In the genomic region with DNA sequence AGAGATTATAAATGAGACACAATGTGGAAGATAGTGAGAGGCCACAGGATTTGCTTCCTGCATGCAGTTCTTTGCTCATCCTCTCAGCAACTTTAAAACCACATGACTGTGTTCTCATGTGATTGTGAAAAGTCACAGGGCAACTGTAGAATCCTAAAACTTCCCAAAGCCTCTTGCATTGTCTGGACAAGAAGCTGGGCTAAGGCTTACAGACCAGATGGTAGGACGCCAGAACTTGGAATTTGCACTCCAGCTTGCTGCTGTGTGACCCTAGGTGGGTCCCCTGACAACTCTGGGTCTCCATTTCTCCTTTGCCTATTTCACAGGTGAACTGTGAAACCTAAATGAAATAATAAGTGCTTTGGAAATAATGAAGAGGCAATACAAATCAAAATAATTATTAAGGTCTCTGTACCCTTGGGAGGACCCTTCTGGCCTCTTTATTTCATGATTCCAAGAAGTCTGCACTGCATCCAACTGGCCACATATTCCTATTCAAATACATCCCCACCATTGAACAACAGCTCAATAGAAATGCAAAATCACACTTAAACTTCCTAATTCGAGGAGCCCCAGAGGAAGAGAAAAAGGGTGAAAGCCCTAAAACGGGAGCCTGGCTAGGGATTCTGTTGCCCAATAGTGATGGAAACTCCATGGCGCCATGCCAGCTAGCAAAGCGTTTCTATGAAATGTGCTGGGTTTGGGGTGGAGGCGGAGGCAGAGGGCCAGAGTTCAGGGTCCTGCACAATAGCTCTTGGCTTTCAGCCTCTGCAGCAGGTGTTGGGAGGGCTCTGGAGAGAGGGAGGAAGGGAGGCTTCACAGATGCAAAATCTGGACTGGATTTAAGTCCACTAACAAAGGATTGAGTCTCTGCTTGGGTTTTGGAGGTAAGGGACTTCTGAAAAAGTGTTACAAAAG, we compare ENCODE assay signal across 8 mouse cellular contexts.
DNase-seq lines count a peak whose midpoint lies in the region; ATAC-seq and TF ChIP-seq lines count a peak whose summit lies in the region.

No protein-coding gene starts in this region.

- H3K9me3 ChIP-seq in embryonic facial prominence, embryonic 10.5 days = no peaks in the 10 kb centered on the region
- no peaks in the 10 kb centered on the region for H3K9me3 ChIP-seq in heart, embryonic 16.5 days (replicated peaks; ENCODE audit: control insufficient read depth, low read length)
- H3K9me3 ChIP-seq in liver, embryonic 15.5 days (replicated peaks) = no peaks in the 10 kb centered on the region
- no peaks in the 10 kb centered on the region for H3K9me3 ChIP-seq in neural tube, embryonic 15.5 days (replicated peaks)

- no peak overlapping the region for H3K4me3 ChIP-seq in thymus, adult 2 months (ENCODE audit: control insufficient read depth, insufficient read depth, low read length)
- H3K4me3 ChIP-seq in embryonic facial prominence, embryonic 10.5 days = no peak overlapping the region
- no peak overlapping the region for H3K4me3 ChIP-seq in heart, embryonic 16.5 days (ENCODE audit: low read length)
- H3K4me3 ChIP-seq in liver, embryonic 15.5 days (replicated peaks) = no peak overlapping the region
- H3K4me3 ChIP-seq in neural tube, embryonic 15.5 days (replicated peaks) = no peak overlapping the region

- 64% methylated on average over 6 of the region's 6 CpGs for WGBS in thymus, adult 2 months
- WGBS in embryonic facial prominence, embryonic 10.5 days = 36% methylated on average over 6 of the region's 6 CpGs
- WGBS in heart, embryonic 16.5 days = 41% methylated on average over 6 of the region's 6 CpGs
- 52% methylated on average over 6 of the region's 6 CpGs for WGBS in liver, embryonic 15.5 days (ENCODE audit: insufficient replicate concordance)
- WGBS in neural tube, embryonic 15.5 days = 12% methylated on average over 6 of the region's 6 CpGs

- H3K36me3 ChIP-seq in thymus, adult 2 months (ENCODE audit: control insufficient read depth, insufficient read depth, low read length) = no peaks in the 10 kb centered on the region
- H3K36me3 ChIP-seq in embryonic facial prominence, embryonic 10.5 days (replicated peaks) = peaks cover 18% of the 10 kb centered on the region
- peaks cover 4% of the 10 kb centered on the region for H3K36me3 ChIP-seq in heart, embryonic 16.5 days (ENCODE audit: control insufficient read depth, insufficient read depth)
- no peaks in the 10 kb centered on the region for H3K36me3 ChIP-seq in liver, embryonic 15.5 days (replicated peaks)
- H3K36me3 ChIP-seq in neural tube, embryonic 15.5 days = peaks cover 22% of the 10 kb centered on the region

- ATAC-seq in heart, embryonic 16.5 days (replicated peaks; ENCODE audit: extremely low read depth, insufficient read depth, low FRiP score) = 0 out of 2 replicates have a peak, but pooled peaks have one; percentile 49
- ATAC-seq in liver, embryonic 15.5 days (ENCODE audit: insufficient read depth) = peak; percentile 70
- peak; percentile 82 for ATAC-seq in neural tube, embryonic 15.5 days (ENCODE audit: low FRiP score)

- no peak for TF ChIP-seq CTCF in thymus, adult 2 months (IDR thresholded peaks at IDR 0.05; ENCODE audit: borderline replicate concordance, control insufficient read depth, extremely low read depth, insufficient read depth, low read length, poor library complexity)

- DNase-seq in thymus, postnatal 4 days = peak; percentile 14
- no peak for DNase-seq in thymus, adult 2 months
- peak; percentile 42 for DNase-seq in embryonic facial prominence, embryonic 10.5 days (ENCODE audit: low spot score)
- DNase-seq in kidney, postnatal 10 days = peak; percentile 82
- DNase-seq in thymus, postnatal 14 days = no peak

- no peaks in the 10 kb centered on the region for H3K27me3 ChIP-seq in thymus, adult 2 months (ENCODE audit: control insufficient read depth, insufficient read depth, low read length)
- no peaks in the 10 kb centered on the region for H3K27me3 ChIP-seq in embryonic facial prominence, embryonic 10.5 days (replicated peaks; ENCODE audit: low read depth, poor library complexity, severe bottlenecking)
- no peaks in the 10 kb centered on the region for H3K27me3 ChIP-seq in heart, embryonic 16.5 days (ENCODE audit: control insufficient read depth, insufficient read depth, low read length)
- H3K27me3 ChIP-seq in liver, embryonic 15.5 days = no peaks in the 10 kb centered on the region
- no peaks in the 10 kb centered on the region for H3K27me3 ChIP-seq in neural tube, embryonic 15.5 days (replicated peaks)

- no peak overlapping the region for H3K4me2 ChIP-seq in heart, embryonic 16.5 days (ENCODE audit: low read depth, low read length)
- no peak overlapping the region for H3K4me2 ChIP-seq in liver, embryonic 15.5 days
- H3K4me2 ChIP-seq in neural tube, embryonic 15.5 days = no peak overlapping the region

- H3K4me1 ChIP-seq in thymus, adult 2 months (replicated peaks; ENCODE audit: control insufficient read depth, insufficient read depth, low read length) = no peaks in the 10 kb centered on the region
- H3K4me1 ChIP-seq in embryonic facial prominence, embryonic 10.5 days = peaks cover 38% of the 10 kb centered on the region
- peaks cover 14% of the 10 kb centered on the region for H3K4me1 ChIP-seq in heart, embryonic 16.5 days (ENCODE audit: control insufficient read depth, insufficient read depth, low read length)
- peaks cover 8% of the 10 kb centered on the region; the same call in 1 of the 2 replicates for H3K4me1 ChIP-seq in liver, embryonic 15.5 days (replicated peaks)
- H3K4me1 ChIP-seq in neural tube, embryonic 15.5 days = peaks cover 39% of the 10 kb centered on the region

- TF ChIP-seq POLR2A in thymus, adult 2 months (IDR thresholded peaks at IDR 0.05; ENCODE audit: control insufficient read depth, extremely low read depth, insufficient read depth, low read length, poor library complexity) = no peak

- no peak overlapping the region for H3K27ac ChIP-seq in thymus, adult 2 months (ENCODE audit: control insufficient read depth, insufficient read depth, low read length)
- peak overlapping the region; percentile 61 for H3K27ac ChIP-seq in embryonic facial prominence, embryonic 10.5 days (replicated peaks)
- no peak overlapping the region for H3K27ac ChIP-seq in heart, embryonic 16.5 days (ENCODE audit: low read length)
- H3K27ac ChIP-seq in liver, embryonic 15.5 days (replicated peaks) = no peak overlapping the region
- peak overlapping the region; percentile 62 for H3K27ac ChIP-seq in neural tube, embryonic 15.5 days (replicated peaks)

- H3K9ac ChIP-seq in heart, embryonic 16.5 days (ENCODE audit: low read length) = no peak overlapping the region
- H3K9ac ChIP-seq in liver, embryonic 15.5 days = no peak overlapping the region
- no peak overlapping the region for H3K9ac ChIP-seq in neural tube, embryonic 15.5 days (replicated peaks)

Comparison
In these comparisons a context has a peak if more than half of its experiments do, and no peak if none do; other contexts are left out.
1. DNase-seq: peak in thymus, postnatal 4 days (single experiment), embryonic facial prominence, embryonic 10.5 days (single experiment) and kidney, postnatal 10 days (single experiment); none in thymus, adult 2 months (single experiment) and thymus, postnatal 14 days (single experiment).
2. H3K27ac ChIP-seq: peak in embryonic facial prominence, embryonic 10.5 days (single experiment) and neural tube, embryonic 15.5 days (single experiment); none in thymus, adult 2 months (single experiment), heart, embryonic 16.5 days (single experiment) and liver, embryonic 15.5 days (single experiment).
3. Peak in every context shown above with its lines, with median percentiles within 50 percentile points of each other: ATAC-seq.